11 mouse cellular contexts compared by ENCODE assay signal in the genomic region with DNA sequence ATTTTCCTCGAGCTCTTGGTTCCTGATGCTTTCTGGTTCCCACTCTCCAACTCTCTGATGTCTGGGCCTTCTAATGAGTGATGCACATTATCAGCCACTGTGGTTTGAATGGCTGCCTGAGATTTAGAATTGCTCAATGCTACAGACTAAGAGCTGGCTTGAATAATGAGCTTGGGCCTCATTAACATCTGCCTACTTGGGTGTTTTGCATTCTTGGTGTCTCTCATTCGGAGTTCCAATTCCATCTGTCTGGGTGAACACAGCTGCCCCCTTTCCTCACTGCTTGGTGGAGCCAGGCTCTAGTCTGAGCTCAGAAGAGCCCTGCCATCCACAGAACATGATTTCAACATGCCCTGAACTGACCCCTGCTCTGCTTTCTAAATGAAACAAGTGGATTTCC.
A peak's percentile ranks its signal among the peaks of the same experiment; 100 is the strongest.
DNase-seq lines count a peak whose midpoint lies in the region; ATAC-seq and TF ChIP-seq lines count a peak whose summit lies in the region.
"Had no signal": no experiment of that assay in that cellular context is flagged by ENCODE, and none has a peak within 500 bp of the region (broad histone marks: within the 10 kb centered on the region; RNA-seq: fewer than 3 reads in every experiment).

No protein-coding gene starts in this region.

- H3K4me1 ChIP-seq in midbrain, embryonic 15.5 days = peaks cover 5% of the 10 kb centered on the region; the same call in 1 of the 2 replicates

- H3K36me3 ChIP-seq in midbrain, embryonic 15.5 days (replicated peaks) = no peaks in the 10 kb centered on the region
- H3K36me3 ChIP-seq: G1E; liver, embryonic 12.5 days had no signal

- ATAC-seq in midbrain, embryonic 15.5 days (replicated peaks) = peak; percentile 72; the same call in 1 of the 2 replicates
- ATAC-seq: liver, embryonic 12.5 days had no signal

- H3K27ac ChIP-seq in midbrain, embryonic 15.5 days = no peak overlapping the region
- H3K27ac ChIP-seq: liver, embryonic 12.5 days had no signal

- no peak overlapping the region for H3K4me2 ChIP-seq in midbrain, embryonic 15.5 days
- H3K4me2 ChIP-seq: liver, embryonic 12.5 days had no signal

- no peak overlapping the region for H3K4me3 ChIP-seq in midbrain, embryonic 15.5 days
- H3K4me3 ChIP-seq: liver, embryonic 12.5 days had no signal

- 23% methylated on average over 2 of the region's 2 CpGs for WGBS in midbrain, embryonic 15.5 days

- no peaks in the 10 kb centered on the region for H3K9me3 ChIP-seq in midbrain, embryonic 15.5 days
- H3K9me3 ChIP-seq: G1E; liver, embryonic 12.5 days had no signal

- H3K27me3 ChIP-seq in midbrain, embryonic 15.5 days (replicated peaks) = no peaks in the 10 kb centered on the region
- H3K27me3 ChIP-seq: liver, embryonic 12.5 days had no signal

- TF ChIP-seq CTCF in brain, embryonic 14.5 days (IDR thresholded peaks at IDR 0.05; ENCODE audit: borderline replicate concordance, extremely low read depth, insufficient read depth, insufficient read length) = no peak

- no peak overlapping the region for H3K9ac ChIP-seq in midbrain, embryonic 15.5 days
- H3K9ac ChIP-seq: liver, embryonic 12.5 days had no signal

- TF ChIP-seq POLR2A in brain, embryonic 14.5 days (IDR thresholded peaks at IDR 0.05; ENCODE audit: borderline replicate concordance, extremely low read depth, insufficient read depth, insufficient read length, poor library complexity, severe bottlenecking) = no peak

- peak; percentile 9 to 37 for DNase-seq in left cerebral cortex, postnatal 14 days (ENCODE audit: low spot score in 2 of 2)
- DNase-seq in left cerebral cortex, postnatal 36 days (ENCODE audit: low spot score in 2 of 2) = no peak
- DNase-seq in brain, embryonic 14.5 days (ENCODE audit: low read depth) = peak; percentile 82
- peak; percentile 63 to 65 for DNase-seq in heart, adult 9 months (ENCODE audit: low spot score in 2 of 2)
- DNase-seq in cerebellum, adult 18-20 months = no peak
- no peak for DNase-seq in urinary bladder, postnatal 4 days (ENCODE audit: low spot score in 2 of 2)
- DNase-seq: cerebellum, postnatal 10 days; thymus, postnatal 4 days had no signal

- intact Hi-C loops in left cerebral cortex, postnatal 14 days (cut with DNase I) = no loop called here
- intact Hi-C loops in left cerebral cortex, postnatal 36 days (cut with DNase I) = loop anchor here (5.0 kb wide), 1 partner anchor 47 kb away; no protein-coding TSS in a partner anchor

Comparison
In these comparisons a context has a peak if more than half of its experiments do, and no peak if none do; other contexts are left out.
1. DNase-seq: peak in left cerebral cortex, postnatal 14 days (2 of 2), brain, embryonic 14.5 days (single experiment) and heart, adult 9 months (2 of 2); none in left cerebral cortex, postnatal 36 days (0 of 2), cerebellum, adult 18-20 months (0 of 2) and urinary bladder, postnatal 4 days (0 of 2).